In genomic region chr19:4089128-4089527, GRCm38 (mm10) we compare ENCODE assay signal across 32 mouse cellular contexts. TPM values are rescaled to one million over a fixed set of nuclear protein-coding genes. Genes with fewer than 3 reads are reported as not detected.
"Had no signal": no experiment of that assay in that cellular context is flagged by ENCODE, and none has a peak within 500 bp of the region (broad histone marks: within the 10 kb centered on the region; RNA-seq: fewer than 3 reads in every experiment).

No protein-coding gene starts in this region.

- H3K4me2 ChIP-seq: heart, embryonic 11.5 days; heart, embryonic 13.5 days; heart, embryonic 15.5 days; hindbrain, embryonic 13.5 days; hindbrain, embryonic 15.5 days; kidney, embryonic 15.5 days; limb, embryonic 13.5 days; limb, embryonic 15.5 days; liver, embryonic 12.5 days had no signal

- H3K27me3 ChIP-seq: hindbrain, embryonic 15.5 days; kidney, embryonic 15.5 days; limb, embryonic 13.5 days had no signal

- H3K27ac ChIP-seq: heart, adult 2 months; heart, embryonic 13.5 days; heart, embryonic 15.5 days; hindbrain, embryonic 13.5 days; hindbrain, embryonic 15.5 days; hindbrain, postnatal 0 days; kidney, embryonic 15.5 days; kidney, postnatal 0 days; layer of hippocampus, adult 2 months; limb, embryonic 13.5 days; limb, embryonic 15.5 days; liver, embryonic 12.5 days; liver, embryonic 14.5 days had no signal

- H3K9ac ChIP-seq: heart, embryonic 13.5 days; heart, embryonic 15.5 days; hindbrain, embryonic 13.5 days; hindbrain, embryonic 15.5 days; kidney, embryonic 15.5 days; limb, embryonic 13.5 days; limb, embryonic 15.5 days; liver, embryonic 12.5 days; liver, embryonic 14.5 days had no signal

- DNase-seq: gastrocnemius, postnatal 14 days; gastrocnemius, postnatal 36 days; heart, adult 11 months; heart, adult 2 months; heart, postnatal 14 days; heart, postnatal 36 days; kidney, adult 11 months; kidney, adult 2 months; kidney, adult 9 months; kidney, postnatal 14 days; kidney, postnatal 36 days; layer of hippocampus, adult 9-11 months; left cerebral cortex, postnatal 4 days had no signal

- H3K4me3 ChIP-seq: heart, adult 2 months; heart, embryonic 13.5 days; heart, embryonic 15.5 days; hindbrain, embryonic 13.5 days; hindbrain, embryonic 15.5 days; kidney, embryonic 15.5 days; layer of hippocampus, adult 2 months; limb, embryonic 13.5 days; limb, embryonic 15.5 days; liver, embryonic 12.5 days had no signal

- ATAC-seq: hindbrain, postnatal 0 days; intestine, embryonic 16.5 days; liver, embryonic 12.5 days had no signal

- H3K4me1 ChIP-seq: hindbrain, embryonic 13.5 days; hindbrain, embryonic 15.5 days; kidney, embryonic 15.5 days; limb, embryonic 13.5 days; limb, embryonic 15.5 days had no signal

- H3K9me3 ChIP-seq: heart, embryonic 13.5 days; heart, embryonic 15.5 days; hindbrain, embryonic 13.5 days; hindbrain, embryonic 15.5 days; kidney, embryonic 15.5 days; limb, embryonic 13.5 days; limb, embryonic 15.5 days; liver, embryonic 12.5 days had no signal

- H3K36me3 ChIP-seq: heart, embryonic 13.5 days; heart, embryonic 15.5 days; hindbrain, embryonic 13.5 days; hindbrain, embryonic 15.5 days; kidney, embryonic 15.5 days; limb, embryonic 13.5 days; limb, embryonic 15.5 days; liver, embryonic 12.5 days had no signal

RNA-seq across cellular contexts. Expression of gene Cabp2, which starts 7.8 kb away (rescaled TPM):
- polyA plus RNA-seq: gonadal fat pad, adult 2 months; heart, adult 2 months; heart, embryonic 11.5 days; heart, embryonic 13.5 days; heart, embryonic 15.5 days; heart, postnatal 0 days; hindbrain, embryonic 11.5 days; hindbrain, embryonic 13.5 days; hindbrain, embryonic 15.5 days; hindbrain, postnatal 0 days; large intestine, adult 2 months; limb, embryonic 11.5 days; limb, embryonic 13.5 days; limb, embryonic 15.5 days had no signal

RNA-seq across cellular contexts. Expression of gene Gstp3, which starts 29.8 kb away (rescaled TPM):
- polyA plus RNA-seq: heart, postnatal 0 days; hindbrain, embryonic 11.5 days; hindbrain, embryonic 13.5 days; hindbrain, embryonic 15.5 days; hindbrain, postnatal 0 days; kidney, postnatal 0 days; limb, embryonic 13.5 days had no signal
